Mouse (Mus musculus) Muller cell, postnatal 12 days (primary cell): ENCODE results near the gene Tmem63a.

Source experiments
- DNase-seq: peaks from one replicate; pipeline ENCODE4 v3.0.0-alpha.2; 2015; ENCODE audit errors: inconsistent ontology term

Tmem63a gene

DNA sequence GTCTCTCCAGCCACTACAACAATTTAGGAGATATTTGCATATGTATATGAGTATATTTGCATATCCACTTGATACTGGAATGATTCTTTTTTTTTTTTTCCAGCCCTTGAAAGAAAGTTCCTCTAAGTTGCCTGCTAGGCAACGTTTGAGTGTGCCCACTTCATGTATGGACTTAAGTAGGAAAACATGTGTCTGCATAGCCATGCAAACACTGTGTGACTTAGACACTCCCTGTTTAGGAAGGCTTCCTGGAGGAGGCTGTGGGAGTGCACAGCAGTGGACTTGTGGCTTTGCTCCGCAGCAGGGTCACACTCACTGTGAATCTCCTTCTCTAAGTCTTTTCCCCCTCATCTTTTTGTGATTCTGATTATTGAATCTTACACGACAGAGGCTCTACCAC lies 16.7 kb downstream of the Tmem63a start:
- DNase-seq: no peak

DNA sequence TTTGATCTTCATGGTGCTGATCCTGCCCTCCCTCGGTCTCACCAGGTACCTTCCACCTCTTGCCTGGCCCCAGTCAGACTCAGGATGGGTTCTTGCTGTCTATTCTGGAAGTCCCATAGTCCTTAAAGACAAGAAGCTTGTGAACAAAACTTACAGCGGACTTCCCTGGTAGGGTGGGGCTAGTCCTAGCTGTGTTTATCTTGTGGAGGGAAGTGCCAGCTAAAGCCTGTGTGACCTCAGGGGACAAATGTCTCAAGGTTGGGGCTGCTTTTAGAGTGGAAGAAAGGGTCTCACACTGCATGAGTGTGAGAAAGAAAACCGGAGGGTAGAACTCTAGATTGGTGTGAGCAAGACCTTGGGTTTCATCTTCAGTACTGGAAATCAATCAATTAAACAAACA lies 23.6 kb downstream of the Tmem63a start:
- no peak for DNase-seq

DNA sequence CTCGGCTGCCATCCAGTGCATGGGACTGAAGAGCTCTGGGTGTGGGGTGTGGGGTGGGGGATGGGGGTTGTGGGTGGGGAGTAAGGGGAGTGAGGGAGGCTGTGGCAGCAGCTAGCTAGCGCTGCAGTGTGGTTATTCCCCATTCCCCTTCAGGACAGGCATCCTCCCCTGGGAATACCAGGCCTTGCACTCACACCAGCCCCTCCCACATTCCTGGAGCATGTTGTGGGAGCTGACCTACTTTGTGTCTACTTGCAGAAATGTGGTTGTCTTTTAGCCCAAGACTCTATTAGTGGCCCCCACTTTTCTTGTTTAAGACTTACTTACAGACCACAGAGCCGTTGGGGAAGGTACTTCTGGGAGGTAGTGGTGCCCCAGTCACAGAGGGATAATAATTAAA lies 24.4 kb downstream of the Tmem63a start:
- peak; percentile 88 for DNase-seq

DNA sequence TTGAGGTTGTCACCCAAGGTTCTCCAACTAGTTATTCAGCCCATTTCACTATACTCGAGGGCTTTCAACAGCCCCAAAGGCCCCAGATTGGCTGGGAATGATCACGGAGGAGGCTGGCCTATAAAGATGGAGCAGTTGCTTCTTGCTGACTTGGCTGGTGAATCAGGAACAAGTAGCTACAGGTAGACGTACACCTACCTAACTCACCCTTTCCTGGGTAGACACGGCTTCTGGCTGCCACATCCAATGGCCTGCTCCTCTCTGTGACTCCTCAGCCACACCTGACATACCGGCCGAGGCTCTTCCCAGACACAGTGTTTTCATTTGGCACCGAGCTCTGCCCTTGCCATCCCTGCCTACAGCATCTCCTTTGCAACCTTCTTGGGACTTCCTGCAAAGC lies 25.1 kb downstream of the Tmem63a start:
- DNase-seq: no peak

DNA sequence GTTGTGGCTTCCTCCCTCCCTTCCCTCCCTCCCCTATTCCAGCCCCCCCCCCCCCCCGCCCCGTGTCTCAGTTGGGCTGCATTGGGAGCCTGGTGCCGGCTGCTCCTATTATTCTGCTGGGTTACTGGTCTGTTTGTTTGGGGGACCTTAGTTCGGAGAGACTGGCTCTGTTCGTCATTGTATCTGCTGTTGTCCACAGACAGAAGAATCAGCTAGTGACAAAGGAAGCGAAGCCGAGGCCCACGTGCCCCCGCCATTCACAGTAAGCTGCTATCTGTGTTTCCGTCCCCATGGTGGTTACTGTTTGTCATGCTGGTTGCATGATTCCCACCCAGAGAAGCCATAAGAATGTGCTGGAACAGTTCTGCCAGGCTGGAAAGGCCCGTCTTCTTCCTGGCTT lies 30.8 kb downstream of the Tmem63a start:
- no peak for DNase-seq

DNA sequence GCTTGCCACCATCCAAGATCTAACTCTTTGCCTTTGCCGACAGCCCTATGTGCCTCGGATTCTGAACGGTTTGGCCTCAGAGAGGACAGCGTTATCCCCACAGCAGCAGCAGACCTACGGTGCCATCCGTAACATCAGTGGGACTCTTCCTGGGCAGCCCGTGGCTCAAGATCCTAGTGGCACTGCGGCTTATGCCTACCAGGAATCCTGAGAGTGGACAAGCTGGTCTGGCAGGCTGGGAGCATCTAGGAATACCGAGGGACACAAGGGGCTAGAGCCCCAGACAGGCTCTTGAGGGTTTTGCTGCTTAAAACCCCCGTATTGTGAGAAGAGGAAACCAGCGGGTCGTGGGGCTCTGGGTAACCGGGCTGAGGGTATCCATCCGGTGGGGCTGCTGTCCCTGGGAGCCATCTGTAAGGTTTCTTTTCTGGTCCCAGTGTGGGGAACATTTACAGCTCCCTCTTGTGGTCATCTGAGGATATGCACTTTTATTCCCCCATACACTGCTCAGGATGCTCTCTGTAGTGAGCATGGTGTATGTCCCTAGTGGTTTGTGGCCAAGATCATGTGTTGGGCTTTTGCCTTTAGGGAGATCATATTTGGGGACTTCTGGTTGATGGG lies 32.1 kb downstream of the Tmem63a start:
- DNase-seq: peak; percentile 57

DNA sequence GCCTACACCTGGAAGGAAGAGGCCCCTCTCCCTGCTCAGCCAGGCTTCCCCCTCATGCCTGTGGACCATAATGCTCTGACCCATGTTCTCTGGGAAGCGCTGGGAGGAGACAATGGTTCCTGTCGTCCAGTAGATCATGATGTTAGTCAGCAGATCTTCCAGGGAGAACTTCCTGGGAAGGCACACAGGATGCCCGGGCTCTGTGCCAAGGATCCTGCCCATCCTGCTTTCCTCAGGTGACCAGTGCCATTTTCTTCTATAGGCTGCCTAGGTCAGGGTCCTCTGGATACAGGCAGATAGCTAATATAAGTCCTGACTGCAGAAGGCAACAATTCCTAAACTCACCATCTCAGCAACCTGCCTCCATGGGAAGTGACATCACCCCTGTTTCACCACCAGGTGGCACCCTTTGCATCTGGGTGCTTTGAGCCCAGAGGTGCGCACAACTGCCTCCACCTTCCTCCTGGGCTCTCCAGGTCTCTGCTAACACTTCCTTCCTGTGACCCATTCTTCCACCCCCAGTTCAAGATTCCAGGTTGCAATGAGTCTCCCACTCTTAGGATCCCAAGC lies 34.1 kb downstream of the Tmem63a start:
- peak; percentile 14 for DNase-seq

DNA sequence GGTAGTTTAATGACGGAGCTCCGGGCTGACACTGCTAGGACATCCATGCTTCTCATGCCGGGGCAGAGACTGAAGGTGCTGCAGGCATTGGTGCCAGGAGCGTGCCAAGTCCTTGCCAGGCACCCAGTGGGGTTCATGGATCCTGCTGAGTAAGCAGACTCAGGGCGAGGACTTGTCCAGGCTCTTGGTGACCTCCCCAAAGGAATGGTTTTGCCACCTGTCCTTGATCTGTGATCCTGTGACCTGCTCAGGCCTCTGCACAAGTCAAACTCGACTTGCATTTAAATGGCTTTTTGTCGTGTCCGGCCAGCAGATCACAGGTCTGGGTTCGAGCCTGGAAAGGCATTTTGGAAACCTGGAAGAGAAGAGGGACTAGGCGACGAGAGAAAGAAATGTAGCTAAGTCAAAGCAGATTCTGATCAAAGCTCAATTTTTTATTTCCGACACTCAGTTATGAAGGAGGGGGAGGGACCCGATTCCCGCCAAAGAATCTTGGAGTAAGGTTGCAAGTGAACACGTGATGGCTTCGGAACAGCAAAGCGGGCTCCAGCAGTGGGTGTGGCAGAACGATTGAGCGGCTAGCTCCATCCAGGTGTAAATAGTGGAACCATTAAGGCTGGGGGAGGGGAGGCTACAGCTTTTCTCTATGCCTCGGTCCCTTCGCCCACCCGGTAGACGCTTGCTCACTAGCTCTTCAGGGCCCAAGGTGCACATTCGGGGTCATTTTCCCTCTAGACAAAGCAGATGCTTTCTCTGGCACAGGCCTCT lies 37.5 kb downstream of the Tmem63a start:
- DNase-seq: no peak

DNA sequence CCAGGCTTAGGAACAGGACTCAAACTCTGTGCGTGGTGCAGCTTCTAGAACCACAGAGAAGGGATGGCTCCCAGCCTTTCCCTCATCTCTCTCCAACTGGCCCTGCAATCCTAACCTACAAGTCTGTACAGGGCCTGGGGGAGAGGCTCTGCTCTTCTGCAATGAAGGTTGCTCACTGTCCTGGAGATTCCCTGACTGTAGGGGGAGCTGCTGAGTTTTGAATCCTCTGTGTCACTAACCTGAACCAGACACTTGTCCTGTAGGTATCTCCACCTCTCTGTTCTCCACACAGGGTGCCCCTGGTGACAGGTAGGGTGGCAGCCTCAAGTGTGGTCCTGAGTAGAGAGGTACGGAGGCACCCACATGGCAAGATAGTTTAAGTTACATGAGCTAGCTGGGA lies 38.3 kb downstream of the Tmem63a start:
- DNase-seq: no peak

DNA sequence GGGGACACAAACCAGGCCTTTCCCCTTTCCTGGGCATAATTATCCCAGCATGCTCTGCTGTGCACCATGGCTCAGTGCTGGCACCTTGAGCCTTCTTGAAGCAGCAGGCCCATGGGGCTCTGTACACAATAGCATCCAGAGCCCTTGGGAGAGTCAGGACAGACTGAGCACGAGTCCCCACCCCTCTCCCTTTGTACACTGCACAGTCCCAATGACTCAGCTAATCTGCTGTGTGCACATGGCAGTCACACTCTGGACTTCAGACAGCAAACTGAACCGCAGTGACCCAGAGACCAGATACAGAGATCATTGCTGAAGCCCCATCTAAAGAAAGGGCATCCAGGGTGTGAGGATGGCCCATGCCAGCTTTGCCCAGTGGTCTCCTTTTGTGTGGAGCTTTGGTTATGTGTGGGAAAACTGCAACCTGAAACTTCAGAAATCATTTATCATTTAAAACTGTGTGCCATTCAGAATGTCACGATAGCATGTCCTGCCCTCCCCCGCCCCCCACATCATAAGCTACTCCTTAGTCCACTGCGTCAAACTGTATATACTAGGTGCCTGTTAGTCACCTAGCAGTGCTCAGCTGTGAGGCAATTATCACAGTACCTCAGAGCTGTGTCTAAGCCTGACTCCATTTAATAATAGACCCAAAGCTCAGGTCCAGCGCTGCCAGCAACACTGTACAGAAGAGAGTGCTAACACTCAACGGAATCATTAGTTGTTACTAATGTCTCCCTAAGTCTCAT lies 39.3 kb downstream of the Tmem63a start:
- DNase-seq: peak; percentile 45

DNA sequence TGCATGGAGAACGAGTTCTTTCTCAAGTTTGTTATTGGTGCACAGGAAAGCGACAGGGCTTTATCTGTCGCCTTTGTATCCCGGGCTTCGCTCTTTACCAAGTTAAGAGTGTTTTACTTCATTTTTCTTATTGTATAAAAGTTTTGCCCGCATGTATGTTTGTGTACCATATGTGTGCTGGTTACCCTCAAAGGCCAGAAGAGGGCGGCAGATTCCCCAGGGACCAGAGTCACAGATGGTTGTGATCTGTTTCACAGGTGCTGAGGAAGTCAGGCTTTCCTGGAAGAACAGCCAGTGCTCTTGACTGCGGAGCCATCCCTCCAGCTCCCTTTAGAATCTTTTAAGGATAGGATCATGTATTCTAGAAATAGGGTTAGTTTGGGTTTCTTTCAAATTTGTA lies 44.6 kb downstream of the Tmem63a start:
- no peak for DNase-seq

DNA sequence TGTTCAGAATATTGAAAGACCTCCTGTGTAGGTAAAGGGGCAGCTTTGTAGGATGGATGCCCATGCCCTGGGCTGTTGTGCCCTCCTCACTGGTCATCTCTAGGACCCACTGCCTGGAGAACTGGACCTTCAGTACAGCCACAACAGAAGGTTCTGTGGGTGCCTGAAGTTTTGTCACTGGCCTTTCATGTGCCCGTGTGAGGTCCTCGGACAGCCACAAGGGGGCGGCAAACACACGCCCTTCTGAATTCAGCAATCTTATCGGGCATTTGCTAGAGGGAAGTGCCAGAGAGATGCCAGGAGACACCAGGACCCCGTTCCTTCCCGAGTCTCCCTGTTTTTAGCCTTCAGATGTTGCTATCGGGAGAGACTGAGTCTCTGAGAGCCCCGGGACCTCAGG lies 45.6 kb downstream of the Tmem63a start:
- DNase-seq: peak; percentile 47

DNA sequence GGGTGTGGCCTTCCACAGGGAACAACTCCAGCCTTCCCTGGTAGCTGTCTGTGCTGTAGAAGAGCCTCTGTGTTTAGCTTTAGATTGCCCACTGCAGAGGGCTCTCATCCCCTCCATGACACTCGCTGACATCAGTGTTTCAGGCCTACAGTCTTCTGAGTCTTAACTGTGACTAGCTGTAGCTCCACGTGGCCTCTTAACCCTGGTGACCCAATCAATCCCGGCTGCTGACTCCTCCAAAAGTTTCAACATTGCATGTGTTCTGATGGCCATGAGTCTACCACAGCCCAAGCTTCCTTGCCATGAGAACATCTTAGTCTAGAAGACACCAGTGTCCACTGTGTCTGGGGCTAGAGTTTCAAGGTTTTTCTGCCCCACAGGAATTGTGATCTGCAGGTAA lies 48.5 kb downstream of the Tmem63a start:
- DNase-seq: no peak

DNA sequence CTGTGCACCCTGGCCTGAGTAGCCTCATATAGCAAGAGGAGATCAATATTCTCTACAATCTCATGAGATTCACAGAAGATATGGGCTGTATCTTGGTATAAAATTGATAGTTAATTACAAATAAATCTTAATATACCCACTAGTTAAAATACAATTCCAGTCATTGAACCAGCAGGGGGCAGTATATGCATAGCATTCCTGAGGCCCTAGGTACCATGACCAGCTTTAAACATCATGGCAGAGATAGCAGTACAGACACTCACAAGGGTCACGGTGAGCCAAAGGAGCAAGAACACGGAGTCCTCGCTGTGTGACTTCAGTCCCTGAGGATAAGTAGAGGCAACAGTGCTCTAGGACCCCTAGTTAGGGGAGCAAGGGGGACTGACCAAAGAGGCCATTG lies 50.0 kb downstream of the Tmem63a start:
- peak; percentile 32 for DNase-seq

DNA sequence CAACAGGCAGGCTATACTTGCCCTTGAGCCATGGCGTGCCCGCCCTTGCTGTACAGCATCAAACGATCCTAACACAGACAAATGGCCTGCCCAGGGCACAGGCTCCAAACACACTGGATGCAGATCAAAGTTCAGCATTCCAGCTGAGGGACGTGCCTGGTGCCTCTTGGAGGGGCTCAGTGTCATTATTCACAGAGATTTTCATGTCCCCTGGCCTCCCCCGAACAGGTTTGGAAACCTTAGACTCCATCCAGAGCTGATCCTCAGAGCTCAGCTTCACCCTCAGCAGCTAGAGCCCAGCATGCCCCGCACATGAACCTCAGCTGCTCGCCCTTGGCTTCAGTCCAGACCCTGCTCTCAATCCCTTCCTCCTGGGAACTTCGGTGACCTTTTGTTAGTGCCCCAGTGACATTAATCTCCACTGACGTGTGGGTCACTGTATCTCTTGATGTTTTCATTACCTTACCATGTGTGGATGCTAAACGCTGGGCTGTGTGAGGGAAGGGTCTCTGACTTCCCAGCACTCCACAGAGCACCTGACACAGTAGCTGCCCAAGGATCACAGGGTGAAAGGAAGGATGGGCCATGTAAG lies 58.5 kb downstream of the Tmem63a start:
- DNase-seq: peak; percentile 54

DNA sequence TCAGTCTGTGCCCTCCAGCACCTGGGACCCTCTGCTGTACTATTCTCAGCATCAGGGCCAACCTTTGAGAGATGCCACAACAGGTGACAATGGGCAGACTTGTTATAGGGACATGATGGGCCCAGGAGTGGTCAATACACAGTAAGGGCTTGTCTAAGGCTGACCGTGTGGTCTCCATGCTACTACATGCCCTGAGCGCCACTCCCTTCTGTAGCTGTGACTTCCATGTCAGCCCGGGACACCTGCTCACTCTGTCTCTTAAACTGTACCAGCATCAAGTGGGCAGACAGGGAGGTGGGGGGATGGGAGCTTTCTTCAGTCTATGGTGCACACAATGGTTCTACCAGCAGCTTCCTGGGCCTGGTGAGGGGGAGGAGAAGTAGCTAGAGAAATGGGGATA lies 59.1 kb downstream of the Tmem63a start:
- no peak for DNase-seq

DNA sequence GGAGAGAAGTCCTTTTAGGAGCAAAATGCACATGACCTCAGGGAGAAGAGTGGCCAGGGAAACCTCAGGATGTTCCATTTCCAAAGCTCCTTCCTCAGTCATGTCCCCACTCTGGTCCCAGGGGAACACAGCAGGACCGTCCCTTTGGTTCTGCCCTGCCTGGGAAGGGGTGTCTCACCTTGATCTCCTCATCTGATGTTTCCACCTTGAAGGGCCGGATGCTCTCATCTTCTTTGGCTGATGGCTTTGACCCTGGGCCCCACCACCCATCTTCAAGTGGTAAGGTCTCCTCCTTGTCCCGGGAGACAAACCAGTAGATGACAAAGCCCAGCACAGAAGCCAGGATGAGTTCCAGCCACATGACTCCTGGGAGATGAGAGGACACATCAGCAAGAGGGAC lies 59.5 kb downstream of the Tmem63a start:
- DNase-seq: no peak

DNA sequence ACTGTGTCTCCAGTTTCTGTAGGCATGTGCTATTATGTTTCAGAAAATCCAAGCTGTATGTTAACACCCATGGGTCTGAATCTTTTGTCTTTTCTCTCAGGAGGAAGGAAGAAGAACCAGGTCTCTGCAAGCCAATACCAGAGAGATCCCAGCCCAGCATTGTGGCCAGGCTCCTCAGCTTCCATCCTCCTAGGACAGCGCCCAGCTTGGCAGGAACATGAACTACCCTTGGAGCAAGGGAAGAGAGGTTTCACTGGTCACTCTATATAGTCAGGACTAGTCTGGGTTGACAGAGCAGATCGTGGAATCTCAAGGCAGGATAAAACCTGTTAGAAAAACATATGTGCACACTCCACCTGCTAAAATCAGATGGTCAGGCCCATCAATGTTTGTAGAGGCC lies 61.6 kb downstream of the Tmem63a start:
- no peak for DNase-seq

DNA sequence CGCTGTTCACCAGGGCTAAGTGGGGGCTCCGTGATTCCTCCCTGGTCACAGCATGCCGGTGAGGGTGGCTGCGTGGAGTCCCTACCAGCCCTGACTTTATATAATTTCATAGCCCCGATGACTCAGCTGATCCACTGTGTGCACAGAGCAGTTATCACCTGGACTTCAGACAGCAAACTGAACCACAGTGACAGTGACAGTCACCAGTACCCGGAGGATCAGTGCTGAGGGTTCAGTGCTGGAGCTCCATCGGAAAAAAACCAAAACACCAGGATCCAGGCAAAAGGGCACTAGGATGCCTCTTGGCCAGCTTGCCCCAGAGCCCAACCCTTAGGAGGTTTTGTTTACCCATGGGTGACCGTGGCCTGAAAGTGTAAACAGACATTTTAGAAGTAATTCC lies 63.2 kb downstream of the Tmem63a start:
- DNase-seq: no peak

DNA sequence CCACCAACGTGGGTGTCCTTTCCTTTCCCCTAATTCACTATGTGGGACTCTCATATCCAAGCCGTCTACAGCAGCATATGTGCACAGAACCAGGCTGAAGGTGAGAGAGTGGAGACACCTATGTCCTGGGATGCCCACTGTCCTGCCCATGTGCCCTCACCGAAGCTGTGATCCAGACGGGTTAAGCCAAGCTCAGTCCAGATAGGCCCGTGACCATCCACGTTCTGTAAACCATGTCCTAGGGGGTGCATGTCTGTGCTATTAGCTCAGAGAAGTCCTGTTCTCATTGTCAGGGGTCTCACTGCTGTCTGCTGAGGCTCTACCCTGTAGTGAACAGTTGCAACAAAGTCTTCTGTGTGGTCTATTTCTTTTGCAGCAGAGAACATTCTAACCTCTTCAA lies 65.7 kb downstream of the Tmem63a start:
- DNase-seq: no peak

DNA sequence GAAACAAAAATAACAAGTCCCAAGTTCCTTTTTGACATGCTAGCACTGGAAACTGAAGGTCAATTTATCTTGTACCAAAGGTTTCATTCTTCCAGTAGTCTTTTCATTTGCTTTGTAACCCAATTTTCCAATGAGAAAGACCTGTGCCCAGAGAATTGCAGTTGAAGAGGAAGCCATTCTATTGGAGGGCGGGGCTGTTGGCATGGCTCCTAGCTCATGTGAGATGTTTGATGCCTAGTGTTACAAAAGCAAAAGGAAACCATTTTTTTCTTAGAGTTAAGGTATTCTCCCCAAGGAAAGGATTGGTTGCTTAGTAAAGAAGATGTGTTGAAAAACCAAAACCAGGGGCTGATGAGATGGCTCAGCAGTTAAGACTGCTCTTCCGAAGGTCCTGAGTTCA lies 66.1 kb downstream of the Tmem63a start:
- DNase-seq: no peak

DNA sequence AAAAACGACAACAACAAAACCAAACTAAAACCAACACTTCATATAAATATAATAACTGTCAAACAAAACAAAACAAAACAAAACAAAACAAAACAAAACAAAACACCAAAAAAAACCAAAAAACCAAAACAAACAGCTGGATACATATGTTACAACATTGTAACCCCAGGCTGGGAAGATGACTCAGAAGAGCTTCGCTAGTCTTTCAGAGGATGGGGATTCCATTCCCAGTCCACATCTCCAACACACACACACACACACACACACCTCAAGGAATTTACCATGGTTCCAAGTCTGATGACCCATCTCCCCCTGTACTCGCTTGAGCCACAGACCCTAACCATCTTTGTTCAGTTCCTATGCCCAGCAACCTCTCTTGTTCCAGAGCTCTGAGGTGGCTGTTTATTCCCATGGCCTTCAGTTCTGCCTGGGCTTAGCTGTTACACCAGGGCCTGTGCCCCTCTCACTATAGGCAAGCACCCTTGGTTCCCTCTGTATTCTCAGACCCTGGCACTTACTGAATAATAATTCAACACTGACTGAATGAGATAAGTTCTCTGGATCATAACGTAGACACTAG lies 67.0 kb downstream of the Tmem63a start:
- DNase-seq: no peak
